Mouse (Mus musculus) CH12.LX (cell line): ENCODE results near the gene Spag7. TPM values are rescaled to one million over a fixed set of nuclear protein-coding genes. Genes with fewer than 3 reads are reported as not detected.

ENCODE experiments used
- DNase-seq: peaks from one replicate; pipeline ENCODE4 v3.0.0-alpha.2; 2013; ENCODE audit errors: extremely low read depth
- H3K27ac ChIP-seq: 2 replicates; pipeline ENCODE4 v1.5.1; 2012; ENCODE audit warnings: low read depth, mild to moderate bottlenecking, control low read depth, moderate library complexity; ENCODE audit not compliant: insufficient read depth
- H3K27me3 ChIP-seq: replicated peaks from 2 replicates; pipeline ENCODE3; 2012; ENCODE audit warnings: inconsistent platforms
- H3K36me3 ChIP-seq, 2 experiments: replicated peaks in 1 of 2; 2 replicates each; pipeline versions ENCODE3 to v1.6.1; 2012; ENCODE audit warnings: inconsistent platforms in 1 of 2, low read length in 1 of 2, mild to moderate bottlenecking in 1 of 2, mixed read lengths in 1 of 2, moderate library complexity in 1 of 2; ENCODE audit not compliant: control insufficient read depth in 1 of 2, insufficient read depth in 1 of 2
- H3K4me1 ChIP-seq, 2 experiments: 2 replicates each; pipeline ENCODE4 v1.6.1; 2012; ENCODE audit warnings: inconsistent platforms in 1 of 2, moderate library complexity in 1 of 2; ENCODE audit not compliant: insufficient read depth in 2 of 2, control insufficient read depth in 1 of 2
- H3K4me2 ChIP-seq: 2 replicates; pipeline ENCODE4 v1.6.1; 2012; ENCODE audit warnings: low read depth, mild to moderate bottlenecking, control low read depth; ENCODE audit not compliant: poor library complexity, insufficient read depth, severe bottlenecking
- H3K4me3 ChIP-seq, 3 experiments: fragments of 150-350 bp in 1 of 3; sonication (generic) in 1 of 3; replicated peaks in 1 of 3; 2 replicates each; pipeline versions ENCODE3 to v1.5.1; 2011 to 2012; ENCODE audit warnings: low read depth in 2 of 3, low read length in 2 of 3, mild to moderate bottlenecking in 2 of 3, moderate library complexity in 2 of 3, control low read depth in 1 of 3, improper control_type of control experiment in 1 of 3, inconsistent platforms in 1 of 3, mixed read lengths in 1 of 3; ENCODE audit not compliant: poor library complexity in 1 of 3
- H3K79me2 ChIP-seq: replicated peaks from 2 replicates; pipeline ENCODE4 v1.6.1; 2012; ENCODE audit warnings: mild to moderate bottlenecking, moderate library complexity; ENCODE audit not compliant: control insufficient read depth, poor library complexity, insufficient read depth, severe bottlenecking; ENCODE audit errors: extremely low read depth
- H3K9ac ChIP-seq: 2 replicates; pipeline ENCODE4 v1.6.1; 2012; ENCODE audit warnings: low read depth, mild to moderate bottlenecking, control low read depth, moderate library complexity; ENCODE audit not compliant: insufficient read depth
- H3K9me3 ChIP-seq: replicated peaks from 2 replicates; pipeline ENCODE3; 2012; ENCODE audit warnings: low read length, inconsistent platforms, mixed read lengths
- BHLHE40 ChIP-seq: IDR thresholded peaks from 2 replicates; pipeline ENCODE4 v1.6.1; 2011; ENCODE audit warnings: mild to moderate bottlenecking, low read depth, low read length, improper control_type of control experiment
- CHD1 ChIP-seq: IDR thresholded peaks from 2 replicates; pipeline ENCODE4 v1.6.1; 2012; ENCODE audit warnings: low read depth, low read length, improper control_type of control experiment, inconsistent platforms
- CHD2 ChIP-seq: IDR thresholded peaks from 2 replicates; pipeline ENCODE4 v1.6.1; 2011; ENCODE audit warnings: low read length, improper control_type of control experiment
- CTCF ChIP-seq, 2 experiments: IDR thresholded peaks in 1 of 2; conservative IDR thresholded peaks in 1 of 2; 2 replicates each; pipeline ENCODE4 v1.5.1; 2011 to 2012; ENCODE audit warnings: low read depth in 2 of 2, low read length in 2 of 2, improper control_type of control experiment in 1 of 2, inconsistent platforms in 1 of 2, mild to moderate bottlenecking in 1 of 2, moderate library complexity in 1 of 2
- E2F4 ChIP-seq: IDR thresholded peaks from 2 replicates; pipeline ENCODE4 v1.6.1; 2011; ENCODE audit warnings: low read depth, low read length, improper control_type of control experiment; ENCODE audit not compliant: insufficient replicate concordance
- ELF1 ChIP-seq: IDR thresholded peaks from 2 replicates; pipeline ENCODE4 v1.6.1; 2014; ENCODE audit warnings: low read depth, mild to moderate bottlenecking, inconsistent platforms, low read length, improper control_type of control experiment
- EP300 ChIP-seq: IDR thresholded peaks from 2 replicates; pipeline ENCODE4 v1.6.1; 2011; ENCODE audit warnings: low read length, improper control_type of control experiment
- ETS1 ChIP-seq: conservative IDR thresholded peaks from 2 replicates; pipeline ENCODE4 v1.6.1; 2012; ENCODE audit warnings: low read depth, mild to moderate bottlenecking, inconsistent platforms, low read length, improper control_type of control experiment, moderate library complexity
- GABPA ChIP-seq: IDR thresholded peaks from 2 replicates; pipeline ENCODE4 v1.6.1; 2012; ENCODE audit warnings: low read depth, low read length, improper control_type of control experiment, inconsistent platforms; ENCODE audit not compliant: insufficient replicate concordance
- HCFC1 ChIP-seq: IDR thresholded peaks from 2 replicates; pipeline ENCODE4 v1.6.1; 2012; ENCODE audit warnings: low read depth, mild to moderate bottlenecking, inconsistent platforms, low read length, improper control_type of control experiment
- IRF4 ChIP-seq: IDR thresholded peaks from 2 replicates; pipeline ENCODE4 v1.6.1; 2014; ENCODE audit warnings: low read depth, mild to moderate bottlenecking, inconsistent platforms, low read length, improper control_type of control experiment
- JUN ChIP-seq: IDR thresholded peaks from 2 replicates; pipeline ENCODE4 v1.6.1; 2011; ENCODE audit warnings: low read depth, mild to moderate bottlenecking, low read length, improper control_type of control experiment, moderate library complexity; ENCODE audit not compliant: insufficient read depth
- JUND ChIP-seq: conservative IDR thresholded peaks from 2 replicates; pipeline ENCODE4 v1.6.1; 2011; ENCODE audit warnings: low read depth, low read length, improper control_type of control experiment
- KAT2A ChIP-seq: IDR thresholded peaks from 2 replicates; pipeline ENCODE4 v1.6.1; 2012; ENCODE audit warnings: low read length, improper control_type of control experiment, inconsistent platforms; ENCODE audit not compliant: insufficient replicate concordance
- MAFK ChIP-seq: IDR thresholded peaks from 2 replicates; pipeline ENCODE4 v1.6.1; 2011; ENCODE audit warnings: low read length, improper control_type of control experiment; ENCODE audit not compliant: insufficient replicate concordance
- MAX ChIP-seq: IDR thresholded peaks from 2 replicates; pipeline ENCODE4 v1.6.1; 2011; ENCODE audit warnings: low read length, improper control_type of control experiment
- MAZ ChIP-seq: IDR thresholded peaks from 2 replicates; pipeline ENCODE4 v1.6.1; 2012; ENCODE audit warnings: low read depth, mild to moderate bottlenecking, inconsistent platforms, low read length, improper control_type of control experiment, moderate library complexity
- MEF2A ChIP-seq: IDR thresholded peaks from 2 replicates; pipeline ENCODE4 v1.6.1; 2014; ENCODE audit warnings: low read depth, mild to moderate bottlenecking, inconsistent platforms, low read length, improper control_type of control experiment, borderline replicate concordance
- MXI1 ChIP-seq: IDR thresholded peaks from 2 replicates; pipeline ENCODE4 v1.6.1; 2011; ENCODE audit warnings: mild to moderate bottlenecking, low read depth, low read length, improper control_type of control experiment
- MYC ChIP-seq: IDR thresholded peaks from 2 replicates; pipeline ENCODE4 v1.6.1; 2011; ENCODE audit warnings: low read depth, mild to moderate bottlenecking, improper control_type of control experiment, low read length
- NELFE ChIP-seq: IDR thresholded peaks from 2 replicates; pipeline ENCODE4 v1.6.1; 2011; ENCODE audit warnings: low read depth, low read length, improper control_type of control experiment
- NRF1 ChIP-seq: IDR thresholded peaks from 2 replicates; pipeline ENCODE4 v1.6.1; 2014; ENCODE audit warnings: low read depth, mild to moderate bottlenecking, inconsistent platforms, low read length, improper control_type of control experiment, moderate library complexity
- PAX5 ChIP-seq: IDR thresholded peaks from 2 replicates; pipeline ENCODE4 v1.6.1; 2012; ENCODE audit warnings: low read length, inconsistent platforms, mixed read lengths
- POLR2A ChIP-seq: IDR thresholded peaks from 2 replicates; pipeline ENCODE4 v1.6.1; 2011; ENCODE audit warnings: low read depth, mild to moderate bottlenecking, improper control_type of control experiment, low read length
- POLR2AphosphoS2 ChIP-seq: IDR thresholded peaks from 2 replicates; pipeline ENCODE4 v1.6.1; 2011; ENCODE audit warnings: low read depth, low read length, improper control_type of control experiment
- RAD21 ChIP-seq: IDR thresholded peaks from 2 replicates; pipeline ENCODE4 v1.6.1; 2011; ENCODE audit warnings: low read depth, mild to moderate bottlenecking, low read length, improper control_type of control experiment, moderate library complexity
- RCOR1 ChIP-seq: conservative IDR thresholded peaks from 2 replicates; pipeline ENCODE4 v1.6.1; 2012; ENCODE audit warnings: low read depth, mild to moderate bottlenecking, inconsistent platforms, low read length, improper control_type of control experiment
- SIN3A ChIP-seq: IDR thresholded peaks from 2 replicates; pipeline ENCODE4 v1.6.1; 2012; ENCODE audit warnings: low read length, improper control_type of control experiment, inconsistent platforms
- SMC3 ChIP-seq: IDR thresholded peaks from 2 replicates; pipeline ENCODE4 v1.6.1; 2011; ENCODE audit warnings: low read depth, low read length, improper control_type of control experiment
- TBP ChIP-seq: conservative IDR thresholded peaks from 2 replicates; pipeline ENCODE4 v1.6.1; 2011; ENCODE audit warnings: low read depth, low read length, improper control_type of control experiment
- UBTF ChIP-seq: IDR thresholded peaks from 2 replicates; pipeline ENCODE4 v1.6.1; 2012; ENCODE audit warnings: low read depth, mild to moderate bottlenecking, inconsistent platforms, low read length, improper control_type of control experiment, moderate library complexity
- USF1 ChIP-seq: IDR thresholded peaks from 2 replicates; pipeline ENCODE4 v1.6.1; 2014; ENCODE audit warnings: low read depth, mild to moderate bottlenecking, inconsistent platforms, low read length, improper control_type of control experiment
- USF2 ChIP-seq: conservative IDR thresholded peaks from 2 replicates; pipeline ENCODE4 v1.6.1; 2011; ENCODE audit warnings: low read depth, low read length, improper control_type of control experiment
- ZC3H11A ChIP-seq: IDR thresholded peaks from 2 replicates; pipeline ENCODE4 v1.6.1; 2012; ENCODE audit warnings: low read depth, mild to moderate bottlenecking, inconsistent platforms, low read length, improper control_type of control experiment
- ZKSCAN1 ChIP-seq: IDR thresholded peaks from 2 replicates; pipeline ENCODE4 v1.6.1; 2012; ENCODE audit warnings: low read depth, inconsistent platforms, low read length, improper control_type of control experiment, borderline replicate concordance
- ZMIZ1 ChIP-seq: IDR thresholded peaks from 2 replicates; pipeline ENCODE4 v1.6.1; 2012; ENCODE audit warnings: low read depth, mild to moderate bottlenecking, inconsistent platforms, low read length, improper control_type of control experiment
- ZNF384 ChIP-seq: IDR thresholded peaks from 2 replicates; pipeline ENCODE4 v1.6.1; 2012; ENCODE audit warnings: low read depth, low read length, improper control_type of control experiment, inconsistent platforms
- dilution Hi-C: fragments of 300-500 bp; cut with MboI; formaldehyde crosslinking; loops from 2 replicates; pipeline ENCODE4 v1.14.3; 2020; ENCODE audit warnings: low sequenced_read_pairs; ENCODE audit not compliant: extremely low pct_unique_long_range_greater_than_20kb, extremely low pct_ligation_motif_present
- in situ Hi-C: fragments of 300-500 bp; cut with MboI; formaldehyde crosslinking; loops from 3 replicates; pipeline ENCODE4 v1.14.3; 2019; ENCODE audit warnings: low sequenced_read_pairs, low pct_ligation_motif_present, low pct_unique_long_range_greater_than_20kb, mixed read lengths
- polyA plus RNA-seq: library from polyadenylated mRNA; unstranded; fragments of >175 nt; gene quantifications from 2 replicates; pipeline ENCODE4 v1.2.1, GENCODE M21; 2012; ENCODE audit warnings: low read depth; ENCODE audit not compliant: insufficient read length
- total RNA-seq, 2 experiments: library from RNA; depleted of rRNA; stranded (reverse); fragments of 300-350 nt in 1 of 2; fragments of >200 nt in 1 of 2; gene quantifications; 2 replicates each; pipeline ENCODE4 v1.2.3; 2012 to 2014

Gene Spag7
- total and polyA plus RNA-seq, 3 experiments = 93.5 to 120 (median 105) TPM

DNA sequence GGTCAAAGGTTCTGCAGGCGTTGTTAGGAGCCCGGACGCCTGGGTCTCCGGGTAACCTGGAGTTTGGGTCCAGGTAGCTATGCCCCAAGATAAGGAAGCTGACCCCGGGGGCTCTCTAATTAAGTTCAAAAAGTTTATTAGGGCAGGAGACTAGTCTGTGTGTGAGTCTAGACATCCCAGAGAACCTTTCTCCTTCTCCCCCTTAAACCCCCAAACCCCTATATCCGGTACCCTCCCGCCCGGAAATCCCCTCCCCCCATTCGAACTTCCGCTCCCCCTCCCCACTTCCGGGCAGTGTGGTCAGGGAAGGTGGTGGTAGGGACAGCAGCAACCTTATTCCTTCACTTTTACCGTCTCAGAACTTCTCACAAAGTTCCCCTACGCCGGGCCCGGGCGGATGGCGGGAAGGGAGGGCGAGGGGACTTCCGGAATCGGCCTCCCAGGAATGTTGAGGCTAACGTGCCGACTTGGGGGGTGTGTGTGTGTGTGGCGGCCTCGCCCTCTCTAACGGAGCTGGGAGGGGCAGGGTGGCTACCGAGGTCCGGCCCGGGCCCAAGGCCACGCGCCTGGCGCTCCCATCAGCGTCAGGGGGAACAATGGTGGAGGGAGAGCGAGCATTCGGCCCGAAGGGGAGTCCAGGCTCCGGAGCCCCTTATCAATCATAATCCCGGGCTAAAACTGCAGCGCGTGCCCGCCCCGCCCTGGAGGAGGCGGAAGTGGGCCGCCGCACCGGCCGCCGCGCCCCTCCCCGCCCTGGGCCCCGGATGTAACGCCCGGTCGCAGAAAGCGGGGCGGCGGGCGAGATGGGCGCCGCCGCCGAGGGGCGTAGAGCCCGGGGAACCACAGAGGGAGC is 15.6 kb downstream of the Spag7 start:
- H3K4me1 ChIP-seq = peaks cover 24 to 64% of the 10 kb centered on the region in 2 experiments
- TF ChIP-seq CTCF (conservative IDR thresholded peaks at IDR 0.05 in 1 of 2, IDR thresholded peaks at IDR 0.05 in 1 of 2; ENCODE audit: low read depth in 2 of 2, low read length in 2 of 2) (no peak), KAT2A (peak; percentile 72; the same call in 1 of the 2 replicates), MAX (peak; percentile 58), BHLHE40 (peak; percentile 43), GABPA (no peak), CHD1 (peak; percentile 76; the same call in 1 of the 2 replicates), SMC3 (no peak), NRF1 (0 out of 2 replicates have a peak, but pooled peaks have one; percentile 31), USF1 (no peak), ELF1 (peak; percentile 80), ZMIZ1 (no peak; the same call in 1 of the 2 replicates), POLR2AphosphoS2 (peak; percentile 60; the same call in 1 of the 2 replicates), MXI1 (peak; percentile 92; the same call in 1 of the 2 replicates), ZKSCAN1 (no peak), UBTF (no peak), MAFK (no peak), MAZ (peak; percentile 95), USF2 (no peak), JUN (no peak), RCOR1 (peak; percentile 78), SIN3A (peak; percentile 85), POLR2A (peak; percentile 65), MEF2A (peak; percentile 35; the same call in 1 of the 2 replicates), IRF4 (peak; percentile 65; the same call in 1 of the 2 replicates), E2F4 (peak; percentile 69; the same call in 1 of the 2 replicates), JUND (no peak), CHD2 (peak; percentile 88), TBP (no peak), EP300 (peak; percentile 35; the same call in 1 of the 2 replicates), PAX5 (no peak), HCFC1 (peak; percentile 78), ZC3H11A (no peak), ZNF384 (0 out of 2 replicates have a peak, but pooled peaks have one; percentile 41), NELFE (peak; percentile 43; the same call in 1 of the 2 replicates), ETS1 (peak; percentile 48; the same call in 1 of the 2 replicates), RAD21 (no peak), MYC (0 out of 2 replicates have a peak, but pooled peaks have one; percentile 53)

More for the DNA sequence above, 15.6 kb downstream of the Spag7 start:
- dilution Hi-C loops = no loop called here
- H3K27ac ChIP-seq = peak overlapping the region; percentile 96
- no peaks in the 10 kb centered on the region for H3K27me3 ChIP-seq
- peak; percentile 75 for DNase-seq
- peak overlapping the region; percentile 99 for H3K9ac ChIP-seq
- in situ Hi-C loops = no loop called here
- no peaks in the 10 kb centered on the region for H3K9me3 ChIP-seq
- peaks cover 38 to 51% of the 10 kb centered on the region in 2 experiments for H3K36me3 ChIP-seq
- peak overlapping the region; percentile 87 for H3K4me2 ChIP-seq
- H3K79me2 ChIP-seq = peaks cover 58% of the 10 kb centered on the region
- peak overlapping the region; percentile 74 to 99 (median 78) for H3K4me3 ChIP-seq
